In genomic region chr15:97944919-97945574, GRCm38 (mm10) we compare ENCODE assay signal across 25 mouse cellular contexts. TPM values are rescaled to one million over a fixed set of nuclear protein-coding genes. Genes with fewer than 3 reads are reported as not detected.
A peak's percentile ranks its signal among the peaks of the same experiment; 100 is the strongest.
DNase-seq lines count a peak whose midpoint lies in the region; ATAC-seq and TF ChIP-seq lines count a peak whose summit lies in the region.
"Had no signal": no experiment of that assay in that cellular context is flagged by ENCODE, and none has a peak within 500 bp of the region (broad histone marks: within the 10 kb centered on the region; RNA-seq: fewer than 3 reads in every experiment).

No protein-coding gene starts in this region.

- WGBS in forebrain, embryonic 11.5 days = 85% methylated on average over 11 of the region's 11 CpGs
- WGBS in forebrain, embryonic 10.5 days = 76% methylated on average over 11 of the region's 11 CpGs
- WGBS in intestine, embryonic 16.5 days = 67% methylated on average over 11 of the region's 11 CpGs
- WGBS in kidney, embryonic 14.5 days = 26% methylated on average over 11 of the region's 11 CpGs
- WGBS in hindbrain, postnatal 0 days = 81% methylated on average over 11 of the region's 11 CpGs

- TF ChIP-seq CTCF in hindbrain, postnatal 0 days (IDR thresholded peaks at IDR 0.05; ENCODE audit: low read depth) = no peak

- no peaks in the 10 kb centered on the region for H3K27me3 ChIP-seq in forebrain, embryonic 11.5 days (ENCODE audit: control insufficient read depth, insufficient read depth, low read length)
- H3K27me3 ChIP-seq in forebrain, embryonic 10.5 days (ENCODE audit: poor library complexity, severe bottlenecking) = no peaks in the 10 kb centered on the region; the same call in 1 of the 2 replicates
- no peaks in the 10 kb centered on the region for H3K27me3 ChIP-seq in intestine, embryonic 16.5 days (replicated peaks; ENCODE audit: control insufficient read depth, insufficient read depth, low read length)
- H3K27me3 ChIP-seq in kidney, embryonic 14.5 days (ENCODE audit: control insufficient read depth, insufficient read depth, low read length) = no peaks in the 10 kb centered on the region
- no peaks in the 10 kb centered on the region for H3K27me3 ChIP-seq in hindbrain, postnatal 0 days (ENCODE audit: insufficient read depth, low read length)
- H3K27me3 ChIP-seq: forebrain, embryonic 15.5 days had no signal

- no peak overlapping the region for H3K4me2 ChIP-seq in forebrain, embryonic 11.5 days (ENCODE audit: low read depth, low read length, severe bottlenecking)
- H3K4me2 ChIP-seq in intestine, embryonic 16.5 days (ENCODE audit: low read depth, low read length) = no peak overlapping the region
- H3K4me2 ChIP-seq in kidney, embryonic 14.5 days (replicated peaks; ENCODE audit: low read depth, low read length) = peak overlapping the region; percentile 15; the same call in 1 of the 2 replicates
- no peak overlapping the region for H3K4me2 ChIP-seq in hindbrain, postnatal 0 days (ENCODE audit: low read depth, low read length)
- H3K4me2 ChIP-seq: forebrain, embryonic 15.5 days; heart, embryonic 11.5 days; hindbrain, embryonic 13.5 days had no signal

- H3K36me3 ChIP-seq in forebrain, embryonic 11.5 days (ENCODE audit: control insufficient read depth, insufficient read depth, low read length) = no peaks in the 10 kb centered on the region
- H3K36me3 ChIP-seq in forebrain, embryonic 10.5 days (replicated peaks) = no peaks in the 10 kb centered on the region
- no peaks in the 10 kb centered on the region for H3K36me3 ChIP-seq in intestine, embryonic 16.5 days (ENCODE audit: control insufficient read depth, insufficient read depth, low read length)
- no peaks in the 10 kb centered on the region for H3K36me3 ChIP-seq in kidney, embryonic 14.5 days (ENCODE audit: control insufficient read depth, insufficient read depth, low read length)
- no peaks in the 10 kb centered on the region for H3K36me3 ChIP-seq in hindbrain, postnatal 0 days (ENCODE audit: insufficient read depth, low read length)
- H3K36me3 ChIP-seq: forebrain, embryonic 15.5 days; hindbrain, embryonic 13.5 days had no signal

- no peaks in the 10 kb centered on the region for H3K4me1 ChIP-seq in forebrain, embryonic 11.5 days (replicated peaks; ENCODE audit: control insufficient read depth, insufficient read depth, low read length)
- H3K4me1 ChIP-seq in forebrain, embryonic 10.5 days = peaks cover 12% of the 10 kb centered on the region
- peaks cover 9% of the 10 kb centered on the region for H3K4me1 ChIP-seq in intestine, embryonic 16.5 days (ENCODE audit: control insufficient read depth, insufficient read depth, low read length)
- 0 out of 2 replicates have a peak, but pooled peaks cover 6% of the 10 kb centered on the region for H3K4me1 ChIP-seq in kidney, embryonic 14.5 days (ENCODE audit: control insufficient read depth, insufficient read depth, low read length)
- H3K4me1 ChIP-seq in hindbrain, postnatal 0 days (ENCODE audit: insufficient read depth, low read length) = no peaks in the 10 kb centered on the region
- H3K4me1 ChIP-seq: forebrain, embryonic 15.5 days; hindbrain, embryonic 13.5 days had no signal

- ATAC-seq in forebrain, embryonic 11.5 days (replicated peaks; ENCODE audit: low FRiP score) = no peak
- peak; percentile 40; the same call in 1 of the 2 replicates for ATAC-seq in intestine, embryonic 16.5 days
- ATAC-seq in kidney, embryonic 14.5 days (ENCODE audit: low FRiP score, low TSS enrichment) = peak; percentile 64
- ATAC-seq in hindbrain, postnatal 0 days = no peak
- ATAC-seq: forebrain, embryonic 15.5 days; midbrain, embryonic 16.5 days had no signal

- H3K9me3 ChIP-seq in forebrain, embryonic 11.5 days (ENCODE audit: control insufficient read depth, low read length) = no peaks in the 10 kb centered on the region
- no peaks in the 10 kb centered on the region for H3K9me3 ChIP-seq in forebrain, embryonic 10.5 days
- no peaks in the 10 kb centered on the region for H3K9me3 ChIP-seq in intestine, embryonic 16.5 days (ENCODE audit: control insufficient read depth, low read length)
- H3K9me3 ChIP-seq in kidney, embryonic 14.5 days (ENCODE audit: control insufficient read depth, low read length) = no peaks in the 10 kb centered on the region
- H3K9me3 ChIP-seq in hindbrain, postnatal 0 days (ENCODE audit: low read length) = no peaks in the 10 kb centered on the region
- H3K9me3 ChIP-seq: forebrain, embryonic 15.5 days; hindbrain, embryonic 13.5 days had no signal

- no peak overlapping the region for H3K27ac ChIP-seq in forebrain, embryonic 11.5 days (ENCODE audit: low read depth, low read length)
- H3K27ac ChIP-seq in forebrain, embryonic 10.5 days = no peak overlapping the region
- H3K27ac ChIP-seq in intestine, embryonic 16.5 days (ENCODE audit: low read length) = peak overlapping the region; percentile 14
- H3K27ac ChIP-seq in kidney, embryonic 14.5 days (ENCODE audit: low read depth, low read length) = peak overlapping the region; percentile 62; the same call in 1 of the 2 replicates
- no peak overlapping the region for H3K27ac ChIP-seq in hindbrain, postnatal 0 days
- H3K27ac ChIP-seq: forebrain, embryonic 15.5 days; hindbrain, embryonic 13.5 days had no signal

- peak; percentile 46 for DNase-seq in forebrain, embryonic 11.5 days (ENCODE audit: low spot score)
- DNase-seq in forebrain, embryonic 10.5 days (ENCODE audit: extremely low spot score, low spot score) = no peak
- DNase-seq in kidney, postnatal 36 days = peak; percentile 82 to 83
- no peak for DNase-seq in right cerebral cortex, adult 2 months (ENCODE audit: low spot score in 2 of 2)
- no peak for DNase-seq in hindbrain, postnatal 0 days (ENCODE audit: low spot score)
- no peak for DNase-seq in cerebellum, adult 11-12 months
- DNase-seq: adrenal gland, adult 8-10 months; cerebellum, adult 9-10 months; gastrocnemius, postnatal 36 days; heart, postnatal 10 days; liver; lung, adult 18-20 months; lung, postnatal 14 days; right cerebral cortex, adult 18-20 months; spleen, adult 18-20 months; thymus, adult 2 months had no signal

- H3K4me3 ChIP-seq in forebrain, embryonic 11.5 days (ENCODE audit: low read depth, low read length) = no peak overlapping the region
- H3K4me3 ChIP-seq in forebrain, embryonic 10.5 days = no peak overlapping the region
- H3K4me3 ChIP-seq in intestine, embryonic 16.5 days (ENCODE audit: low read length) = no peak overlapping the region
- H3K4me3 ChIP-seq in kidney, embryonic 14.5 days (ENCODE audit: low read length) = no peak overlapping the region
- no peak overlapping the region for H3K4me3 ChIP-seq in hindbrain, postnatal 0 days (ENCODE audit: low read length)
- H3K4me3 ChIP-seq: erythroblast, embryonic 14.5 days; forebrain, embryonic 15.5 days; hindbrain, embryonic 13.5 days; megakaryocyte, embryonic 14.5 days had no signal

- H3K9ac ChIP-seq in forebrain, embryonic 11.5 days (ENCODE audit: low read length) = no peak overlapping the region
- H3K9ac ChIP-seq in intestine, embryonic 16.5 days (ENCODE audit: low read depth, low read length) = no peak overlapping the region
- no peak overlapping the region for H3K9ac ChIP-seq in kidney, embryonic 14.5 days (ENCODE audit: low read depth, low read length)
- no peak overlapping the region for H3K9ac ChIP-seq in hindbrain, postnatal 0 days (replicated peaks; ENCODE audit: low read length)
- H3K9ac ChIP-seq: forebrain, embryonic 15.5 days; hindbrain, embryonic 13.5 days had no signal

RNA-seq across cellular contexts. Expression of gene Tmem106c, which starts 19.0 kb away (rescaled TPM):
- polyA plus RNA-seq in forebrain, embryonic 11.5 days (2014; fragmentation: Nextera tagmentation; extraction: Ambion mirVana) = 44.5 and 47.8 TPM in 2 replicates
- 39.2 and 43.2 TPM in 2 replicates for polyA plus RNA-seq in forebrain, embryonic 10.5 days (2016; fragmentation: Nextera tagmentation; extraction: Ambion mirVana)
- 47.5 and 51.6 TPM in 2 replicates for polyA plus RNA-seq in intestine, embryonic 16.5 days (2015; fragmentation: Nextera tagmentation; extraction: Ambion mirVana)
- 40.9 and 44.9 TPM in 2 replicates for polyA plus RNA-seq in kidney, embryonic 14.5 days (2014; fragmentation: Nextera tagmentation; extraction: Ambion mirVana)
- total RNA-seq in hindbrain, postnatal 0 days (2014; rRNA removed) = 53.7 and 57.9 TPM in 2 replicates
- polyA plus RNA-seq in hindbrain, postnatal 0 days (2015; fragmentation: Nextera tagmentation; extraction: Ambion mirVana) = 55.9 and 57.9 TPM in 2 replicates

RNA-seq across cellular contexts. Expression of gene Vdr, which starts 34.6 kb away (rescaled TPM):
- polyA plus RNA-seq in forebrain, embryonic 11.5 days (2014; fragmentation: Nextera tagmentation; extraction: Ambion mirVana) = 0.17 and 0.33 TPM in 2 replicates
- 0.49 and 0.67 TPM in 2 replicates for polyA plus RNA-seq in forebrain, embryonic 10.5 days (2016; fragmentation: Nextera tagmentation; extraction: Ambion mirVana)
- polyA plus RNA-seq in intestine, embryonic 16.5 days (2015; fragmentation: Nextera tagmentation; extraction: Ambion mirVana) = 2.4 TPM in 2 replicates
- 1.4 and 2.8 TPM in 2 replicates for polyA plus RNA-seq in kidney, embryonic 14.5 days (2014; fragmentation: Nextera tagmentation; extraction: Ambion mirVana)
- 0.26 and 0.29 TPM in 2 replicates for total RNA-seq in hindbrain, postnatal 0 days (2014; rRNA removed)
- polyA plus RNA-seq in hindbrain, postnatal 0 days (2015; fragmentation: Nextera tagmentation; extraction: Ambion mirVana) = 0.38 and 0.76 TPM in 2 replicates
- polyA plus RNA-seq: erythroblast, embryonic 14.5 days had no signal

RNA-seq across cellular contexts. Expression of gene Col2a1, which starts 59.4 kb away (rescaled TPM):
- polyA plus RNA-seq in forebrain, embryonic 11.5 days (2014; fragmentation: Nextera tagmentation; extraction: Ambion mirVana) = 128 and 143 TPM in 2 replicates
- polyA plus RNA-seq in forebrain, embryonic 10.5 days (2016; fragmentation: Nextera tagmentation; extraction: Ambion mirVana) = 183 and 190 TPM in 2 replicates
- 0.33 and 0.53 TPM in 2 replicates for polyA plus RNA-seq in intestine, embryonic 16.5 days (2015; fragmentation: Nextera tagmentation; extraction: Ambion mirVana)
- polyA plus RNA-seq in kidney, embryonic 14.5 days (2014; fragmentation: Nextera tagmentation; extraction: Ambion mirVana) = 13.8 and 23.9 TPM in 2 replicates
- 19.3 and 28.9 TPM in 2 replicates for total RNA-seq in hindbrain, postnatal 0 days (2014; rRNA removed)
- polyA plus RNA-seq in hindbrain, postnatal 0 days (2015; fragmentation: Nextera tagmentation; extraction: Ambion mirVana) = 7.4 and 8.1 TPM in 2 replicates
- polyA plus RNA-seq: erythroblast, embryonic 14.5 days; large intestine, adult 2 months had no signal

Comparison
In these comparisons a context has a peak if more than half of its experiments do, and no peak if none do; other contexts are left out.
1. DNase-seq: peak in forebrain, embryonic 11.5 days (single experiment) and kidney, postnatal 36 days (2 of 2); none in forebrain, embryonic 10.5 days (single experiment), right cerebral cortex, adult 2 months (0 of 2), hindbrain, postnatal 0 days (single experiment) and cerebellum, adult 11-12 months (single experiment).
2. ATAC-seq: peak in intestine, embryonic 16.5 days (single experiment) and kidney, embryonic 14.5 days (single experiment); none in forebrain, embryonic 11.5 days (single experiment) and hindbrain, postnatal 0 days (single experiment).
3. H3K27ac ChIP-seq: peak in intestine, embryonic 16.5 days (single experiment) and kidney, embryonic 14.5 days (single experiment); none in forebrain, embryonic 11.5 days (single experiment), forebrain, embryonic 10.5 days (single experiment) and hindbrain, postnatal 0 days (single experiment).